Mouse (Mus musculus): ENCODE results near the gene AU022252.

DNA sequence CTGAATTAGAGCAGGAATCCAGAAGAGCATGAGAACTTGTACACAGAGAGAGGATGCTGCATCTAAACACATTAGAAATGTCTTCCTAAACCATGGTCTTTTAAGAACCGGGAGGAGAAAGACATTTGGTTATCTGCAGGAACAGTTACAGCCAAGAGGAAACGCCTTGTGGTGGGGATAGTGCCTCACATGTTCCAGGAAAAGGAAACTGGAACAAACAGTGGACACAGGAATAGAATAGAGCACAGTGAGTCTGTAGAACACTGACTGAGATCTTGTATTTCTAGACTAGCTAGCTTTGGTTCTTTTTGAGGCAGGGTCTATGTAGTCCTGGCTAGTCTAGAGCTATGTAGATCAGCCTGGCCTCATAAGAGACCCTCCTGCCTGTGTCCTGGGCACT, 42.7 kb upstream of the AU022252 start:
- TF ChIP-seq POLR2A (IDR thresholded peaks at IDR 0.05; ENCODE audit: insufficient read depth, low read depth, low read length), result peak; percentile 70; the same call in 1 of the 2 replicates
- peak; percentile 55 for TF ChIP-seq CTCF (IDR thresholded peaks at IDR 0.05)

Measured in heart, adult 2 months (tissue).